Mouse (Mus musculus) kidney, embryonic 15.5 days (tissue): ENCODE measurements around the gene Fbxo44. TPM values are rescaled to one million over a fixed set of nuclear protein-coding genes. Genes with fewer than 3 reads are reported as not detected.

Experiments
- ATAC-seq: fragments of 200-750 bp; cut with Nextera tagmentation; replicated peaks from 2 replicates; pipeline ENCODE4 v1.8.0; 2017; ENCODE audit warnings: moderate TSS enrichment; ENCODE audit not compliant: low FRiP score
- H3K27ac ChIP-seq: fragments of 300-500 bp; sonication (generic); 2 replicates; pipeline ENCODE4 v1.5.1; 2015; ENCODE audit warnings: mild to moderate bottlenecking, inconsistent platforms
- H3K27me3 ChIP-seq: fragments of 300-500 bp; sonication (generic); 2 replicates; pipeline ENCODE4 v1.6.1; 2015; ENCODE audit warnings: inconsistent platforms
- H3K36me3 ChIP-seq: fragments of 300-500 bp; sonication (generic); 2 replicates; pipeline ENCODE4 v1.6.1; 2015; ENCODE audit warnings: inconsistent platforms
- H3K4me1 ChIP-seq: fragments of 300-500 bp; sonication (generic); 2 replicates; pipeline ENCODE4 v1.6.1; 2015; ENCODE audit warnings: inconsistent platforms
- H3K4me2 ChIP-seq: fragments of 300-500 bp; sonication (generic); 2 replicates; pipeline ENCODE4 v1.6.1; 2015; ENCODE audit warnings: moderate library complexity, mild to moderate bottlenecking, inconsistent platforms
- H3K4me3 ChIP-seq: fragments of 300-500 bp; sonication (generic); replicated peaks from 2 replicates; pipeline ENCODE4 v1.5.1; 2015; ENCODE audit warnings: mild to moderate bottlenecking, inconsistent platforms
- H3K9ac ChIP-seq: fragments of 300-500 bp; sonication (generic); 2 replicates; pipeline ENCODE4 v1.6.1; 2015; ENCODE audit warnings: mild to moderate bottlenecking, inconsistent platforms
- H3K9me3 ChIP-seq: fragments of 300-500 bp; sonication (generic); replicated peaks from 2 replicates; pipeline ENCODE4 v1.6.1; 2016; ENCODE audit warnings: inconsistent platforms
- WGBS: fragments of 180-500 bp; shearing (Covaris S2); methylation state at CpG from one replicate; pipeline ENCODE4 v1.1.7; 2015; ENCODE audit warnings: mixed read lengths; 5-methylcytosine and 5-hydroxymethylcytosine counted together
- polyA plus RNA-seq: library from polyadenylated mRNA; unstranded; fragments of >200 nt; fragmentation: Nextera tagmentation; extraction: Ambion mirVana; gene quantifications from 2 replicates; pipeline ENCODE4 v1.2.1, GENCODE M21; 2015

Fbxo44 gene
- polyA plus RNA-seq, 1 experiment from 2014 or later: 13.6 TPM

- Histone ChIP-seq H3K9ac (no peak overlapping the region), H3K36me3 (peaks cover 24% of the 10 kb centered on the region), H3K27ac (no peak overlapping the region), H3K4me1 (peaks cover 8% of the 10 kb centered on the region), H3K9me3 (no peaks in the 10 kb centered on the region), H3K4me3 (no peak overlapping the region), H3K4me2 (no peak overlapping the region), H3K27me3 (peaks cover 7% of the 10 kb centered on the region)
- no peak for ATAC-seq
- 88% methylated on average over 5 of the region's 5 CpGs for WGBS
These were observed 16.6 kb downstream of the Fbxo44 start for GRCm38 (mm10) chr4:148143721-148144120.

- peak overlapping the region; percentile 78 for H3K9ac ChIP-seq
- peak overlapping the region; percentile 97 for H3K27ac ChIP-seq
- H3K4me1 ChIP-seq: peaks cover 6% of the 10 kb centered on the region
- peaks cover 25% of the 10 kb centered on the region for H3K27me3 ChIP-seq
- peak overlapping the region; percentile 95 for H3K4me2 ChIP-seq
- ATAC-seq: peak; percentile 95
- WGBS: under 1% methylated on average over 65 of the region's 65 CpGs
- peaks cover 6% of the 10 kb centered on the region for H3K36me3 ChIP-seq
- no peaks in the 10 kb centered on the region for H3K9me3 ChIP-seq
- H3K4me3 ChIP-seq: peak overlapping the region; percentile 78
These were observed 19.9 kb downstream of the Fbxo44 start for GRCm38 (mm10) chr4:148140098-148141011.

- Histone ChIP-seq H3K9me3 (no peaks in the 10 kb centered on the region), H3K27ac (peak overlapping the region; percentile 97), H3K27me3 (peaks cover 26% of the 10 kb centered on the region), H3K9ac (peak overlapping the region; percentile 78), H3K4me1 (peaks cover 6% of the 10 kb centered on the region), H3K36me3 (no peaks in the 10 kb centered on the region; the same call in 1 of the 2 replicates), H3K4me3 (peak overlapping the region; percentile 78), H3K4me2 (peak overlapping the region; percentile 95)
- under 1% methylated on average over 12 of the region's 12 CpGs for WGBS
- no peak for ATAC-seq
These were observed 20.6 kb downstream of the Fbxo44 start for GRCm38 (mm10) chr4:148139767-148140097.

GRCm38 (mm10) chr4:148137503-148137902, 22.8 kb downstream of the Fbxo44 start:
- WGBS: 82% methylated on average over 8 of the region's 8 CpGs
- peaks cover 29% of the 10 kb centered on the region for H3K27me3 ChIP-seq

GRCm38 (mm10) chr4:148134988-148135387, 25.3 kb downstream of the Fbxo44 start:
- no peaks in the 10 kb centered on the region for H3K36me3 ChIP-seq
- no peak overlapping the region for H3K4me2 ChIP-seq
- H3K9me3 ChIP-seq: no peaks in the 10 kb centered on the region
- H3K9ac ChIP-seq: no peak overlapping the region
- H3K4me1 ChIP-seq: peaks cover 27% of the 10 kb centered on the region
- ATAC-seq: no peak
- WGBS: 87% methylated on average over 8 of the region's 8 CpGs
- H3K27ac ChIP-seq: no peak overlapping the region
- H3K4me3 ChIP-seq: no peak overlapping the region
- peaks cover 52% of the 10 kb centered on the region for H3K27me3 ChIP-seq

More at GRCm38 (mm10) chr4:148137503-148137902, 22.8 kb downstream of the Fbxo44 start:
- Histone ChIP-seq H3K4me3 (no peak overlapping the region), H3K4me1 (peaks cover 6% of the 10 kb centered on the region), H3K9ac (no peak overlapping the region), H3K27ac (no peak overlapping the region), H3K4me2 (no peak overlapping the region), H3K9me3 (no peaks in the 10 kb centered on the region), H3K36me3 (no peaks in the 10 kb centered on the region)
- no peak for ATAC-seq

DNA sequence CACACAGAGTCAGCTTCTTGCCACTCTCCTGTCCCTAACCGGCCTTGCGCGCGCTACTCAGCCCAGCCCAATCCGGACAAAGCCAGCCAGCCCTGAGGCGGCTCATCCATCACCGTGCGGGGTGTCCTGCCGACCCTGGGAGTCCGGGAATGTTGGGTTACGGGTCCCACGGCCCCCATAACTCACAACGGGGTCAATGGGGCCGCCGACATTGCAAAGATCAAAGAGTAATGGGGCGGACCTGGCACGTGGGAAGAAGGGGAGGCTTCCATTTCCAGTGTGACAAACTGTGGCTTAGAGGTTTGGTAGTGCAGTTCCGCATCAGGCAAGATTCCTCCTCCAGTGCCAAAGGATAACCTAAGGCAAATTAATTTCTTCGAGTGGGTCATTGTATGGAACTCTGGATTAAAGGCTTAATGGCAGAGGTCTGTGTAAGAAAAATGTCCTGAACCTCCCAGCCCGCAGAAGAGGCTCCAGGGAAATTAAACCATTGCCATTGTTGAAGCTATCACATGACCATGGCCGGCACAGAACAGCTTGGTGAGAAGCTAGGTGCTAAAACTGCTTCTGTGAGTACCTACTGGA, 28.7 kb downstream of the Fbxo44 start:
- peak overlapping the region; percentile 99 for H3K4me2 ChIP-seq
- peak overlapping the region; percentile 78 for H3K9ac ChIP-seq
- no peaks in the 10 kb centered on the region for H3K36me3 ChIP-seq
- no peak overlapping the region for H3K27ac ChIP-seq
- H3K27me3 ChIP-seq: peaks cover 53% of the 10 kb centered on the region
- 1% methylated on average over 21 of the region's 21 CpGs for WGBS
- peak overlapping the region; percentile 71 for H3K4me3 ChIP-seq
- H3K9me3 ChIP-seq: no peaks in the 10 kb centered on the region
- peaks cover 24% of the 10 kb centered on the region for H3K4me1 ChIP-seq
- ATAC-seq: peak; percentile 74

DNA sequence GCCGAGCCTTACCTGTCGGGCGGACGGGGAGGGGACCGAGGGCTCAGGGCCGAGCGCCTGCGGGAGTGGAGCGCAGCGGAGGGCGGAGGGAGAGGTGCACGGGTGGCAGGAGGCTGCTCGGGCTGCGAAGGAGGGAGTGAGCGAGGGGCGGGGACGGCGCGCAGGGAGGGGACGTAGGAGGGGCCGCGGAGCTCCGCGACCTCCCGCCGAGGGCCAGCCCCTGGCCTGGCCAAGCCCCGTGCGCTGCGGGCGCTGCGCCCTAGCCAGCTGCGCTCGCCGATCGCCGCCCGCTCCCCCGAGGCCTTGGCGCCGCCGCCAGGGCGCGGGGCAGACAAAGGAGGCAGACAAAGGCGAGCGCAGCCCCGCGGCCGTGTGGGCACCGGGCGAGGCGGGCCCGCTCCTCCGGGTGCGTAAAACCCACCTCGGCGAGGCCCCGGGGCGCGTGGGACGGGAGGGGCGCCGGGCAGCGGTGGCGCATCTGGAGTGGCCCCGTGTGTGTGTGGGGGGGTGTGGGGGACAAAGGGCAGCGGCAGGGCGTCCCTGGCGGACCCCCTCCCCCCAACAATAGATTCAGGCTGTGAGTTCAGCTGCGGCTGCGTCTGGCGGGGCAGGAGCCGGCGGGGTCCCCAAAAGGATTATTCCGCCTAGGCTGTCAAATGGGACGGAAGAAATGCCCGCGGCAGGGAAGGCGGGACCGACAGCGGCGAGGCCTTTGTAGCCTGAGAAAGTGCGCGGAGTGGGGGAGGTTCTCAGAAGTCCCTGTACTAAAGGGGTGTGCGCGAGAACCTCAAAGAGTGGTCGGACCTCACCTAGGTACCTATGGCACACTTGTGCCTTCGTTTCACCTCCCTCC, 29.5 kb downstream of the Fbxo44 start, which contains the start of gene Draxin:
Gene Draxin (minus strand): TSS at position 138 of the 853 bp plus-strand sequence.
- under 1% methylated on average over 83 of the region's 87 CpGs for WGBS

GRCm38 (mm10) chr4:148130133-148130532, 30.1 kb downstream of the Fbxo44 start, which contains the start of gene Mad2l2:
Mad2l2 (plus strand) TSS chr4:148130384.
- H3K27ac ChIP-seq: peak within 1 kb of the TSS; percentile 37; the same call in 1 of the 2 replicates

More for the DNA sequence above, 29.5 kb downstream of the Fbxo44 start, which contains the start of gene Draxin:
- H3K4me3 ChIP-seq: peak within 1 kb of the TSS; percentile 71
- no peaks in the 10 kb centered on the region for H3K9me3 ChIP-seq
- peak; percentile 93 for ATAC-seq
- H3K27ac ChIP-seq: peak within 1 kb of the TSS; percentile 37; the same call in 1 of the 2 replicates
- H3K36me3 ChIP-seq: no peaks in the 10 kb centered on the region
- H3K4me1 ChIP-seq: peaks cover 24% of the 10 kb centered on the region
- peak within 1 kb of the TSS; percentile 99 for H3K4me2 ChIP-seq
- H3K27me3 ChIP-seq: peaks cover 53% of the 10 kb centered on the region
- peak within 1 kb of the TSS; percentile 78 for H3K9ac ChIP-seq

DNA sequence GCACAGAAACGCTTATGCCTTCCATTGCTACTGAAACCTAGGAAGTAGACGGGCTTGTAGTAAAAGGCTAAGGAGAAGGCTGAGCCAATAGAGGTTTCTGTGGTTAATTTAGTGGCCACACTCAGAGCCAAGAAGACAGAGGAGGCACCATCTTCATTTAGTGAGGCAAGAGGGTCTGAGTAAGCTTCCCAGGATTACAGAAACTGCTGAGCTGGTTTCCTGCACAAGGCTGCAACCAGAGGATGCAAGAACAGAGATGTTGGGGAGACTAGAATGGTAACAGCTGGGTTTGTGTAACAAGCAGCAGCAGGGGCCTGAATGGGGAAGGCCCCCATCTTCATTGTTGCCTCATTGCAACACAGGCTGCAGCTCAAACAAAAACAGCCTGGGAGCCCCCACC, 31.6 kb downstream of the Fbxo44 start:
- peaks cover 49% of the 10 kb centered on the region for H3K27me3 ChIP-seq
- H3K36me3 ChIP-seq: no peaks in the 10 kb centered on the region
- no peak for ATAC-seq
- peaks cover 24% of the 10 kb centered on the region for H3K4me1 ChIP-seq
- no peaks in the 10 kb centered on the region for H3K9me3 ChIP-seq
- no peak overlapping the region for H3K9ac ChIP-seq
- WGBS: 68% methylated on average over 2 of the region's 2 CpGs
- no peak overlapping the region for H3K4me3 ChIP-seq
- no peak overlapping the region for H3K27ac ChIP-seq
- no peak overlapping the region for H3K4me2 ChIP-seq

More at GRCm38 (mm10) chr4:148130133-148130532, 30.1 kb downstream of the Fbxo44 start, which contains the start of gene Mad2l2:
- no peak; the same call in 1 of the 2 replicates for ATAC-seq
- WGBS: 2% methylated on average over 18 of the region's 18 CpGs
- H3K4me3 ChIP-seq: peak within 1 kb of the TSS; percentile 71
- H3K9me3 ChIP-seq: no peaks in the 10 kb centered on the region
- H3K4me2 ChIP-seq: peak within 1 kb of the TSS; percentile 99
- H3K4me1 ChIP-seq: peaks cover 24% of the 10 kb centered on the region
- peaks cover 53% of the 10 kb centered on the region for H3K27me3 ChIP-seq
- H3K9ac ChIP-seq: peak within 1 kb of the TSS; percentile 78
- no peaks in the 10 kb centered on the region for H3K36me3 ChIP-seq

- H3K27me3 ChIP-seq: peaks cover 49% of the 10 kb centered on the region
- H3K36me3 ChIP-seq: no peaks in the 10 kb centered on the region
- no peak for ATAC-seq
These were observed 32.0 kb downstream of the Fbxo44 start for GRCm38 (mm10) chr4:148128241-148128640.

GRCm38 (mm10) chr4:148122694-148123066, 37.6 kb downstream of the Fbxo44 start:
- Histone ChIP-seq H3K9me3 (no peaks in the 10 kb centered on the region), H3K4me1 (0 out of 2 replicates have a peak, but pooled peaks cover 6% of the 10 kb centered on the region), H3K4me3 (no peak overlapping the region), H3K36me3 (no peaks in the 10 kb centered on the region), H3K27ac (no peak overlapping the region), H3K9ac (no peak overlapping the region), H3K4me2 (no peak overlapping the region), H3K27me3 (peaks cover 8% of the 10 kb centered on the region)
- ATAC-seq: no peak
- WGBS: 58% methylated on average over 3 of the region's 3 CpGs

More at GRCm38 (mm10) chr4:148128241-148128640, 32.0 kb downstream of the Fbxo44 start:
- WGBS: 52% methylated on average over 1 of the region's 1 CpGs
- Histone ChIP-seq H3K9ac (no peak overlapping the region), H3K9me3 (no peaks in the 10 kb centered on the region), H3K4me3 (no peak overlapping the region), H3K4me1 (peaks cover 24% of the 10 kb centered on the region), H3K27ac (no peak overlapping the region), H3K4me2 (no peak overlapping the region)
